Comparison of ENCODE assay signal across 8 mouse cellular contexts in the genomic region with DNA sequence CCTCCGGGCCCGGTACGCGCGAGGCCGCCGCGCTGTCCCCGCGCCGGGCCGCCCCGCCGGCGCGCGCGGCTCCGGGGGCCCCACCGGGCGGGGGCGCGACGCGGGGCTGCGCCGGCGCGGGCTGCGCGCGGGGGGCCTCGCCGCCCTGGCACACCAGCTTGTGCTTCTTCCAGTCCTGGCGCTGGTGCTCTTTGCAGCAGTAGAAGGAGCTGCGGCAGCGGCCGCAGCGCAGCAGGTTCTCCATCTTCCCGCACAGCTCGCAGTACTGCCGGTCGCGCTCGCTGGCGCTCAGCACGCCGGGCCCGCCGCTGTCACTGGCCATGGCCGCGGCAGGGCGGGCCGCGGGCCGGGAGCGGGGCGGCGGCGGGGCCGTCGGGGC. TPM values are rescaled to one million over a fixed set of nuclear protein-coding genes. Genes with fewer than 3 reads are reported as not detected.
DNase-seq lines count a peak whose midpoint lies in the region; ATAC-seq and TF ChIP-seq lines count a peak whose summit lies in the region.

No protein-coding gene starts in this region.

- H3K4me2 ChIP-seq in forebrain, embryonic 16.5 days (ENCODE audit: low read length): peak overlapping the region; percentile 94
- peak overlapping the region; percentile 88 for H3K4me2 ChIP-seq in liver, embryonic 11.5 days
- peak overlapping the region; percentile 88 for H3K4me2 ChIP-seq in neural tube, embryonic 15.5 days

- peak overlapping the region; percentile 63 for H3K4me3 ChIP-seq in spleen, adult 2 months (ENCODE audit: extremely low read depth, insufficient read depth, insufficient read length)
- H3K4me3 ChIP-seq in forebrain, embryonic 16.5 days (replicated peaks; ENCODE audit: low read length): peak overlapping the region; percentile 86
- peak overlapping the region; percentile 85 for H3K4me3 ChIP-seq in liver, embryonic 11.5 days (ENCODE audit: low read depth, low read length)
- H3K4me3 ChIP-seq in neural tube, embryonic 15.5 days (replicated peaks): peak overlapping the region; percentile 95

- TF ChIP-seq POLR2A in spleen, adult 2 months (IDR thresholded peaks at IDR 0.05; ENCODE audit: low read depth, low read length): no peak

- WGBS in spleen, adult 2 months: 1% methylated on average over 60 of the region's 62 CpGs
- WGBS in forebrain, embryonic 16.5 days: 1% methylated on average over 52 of the region's 62 CpGs
- WGBS in liver, embryonic 11.5 days: 1% methylated on average over 41 of the region's 62 CpGs
- 0% methylated on average over 33 of the region's 62 CpGs for WGBS in neural tube, embryonic 15.5 days

- peak; percentile 22; the same call in 1 of the 2 replicates for ATAC-seq in cerebellum, adult (ENCODE audit: insufficient number of reproducible peaks, low FRiP score, low TSS enrichment)
- peak; percentile 22 for ATAC-seq in forebrain, embryonic 16.5 days
- peak; percentile 26; the same call in 1 of the 2 replicates for ATAC-seq in liver, embryonic 11.5 days (replicated peaks; ENCODE audit: low FRiP score)
- ATAC-seq in neural tube, embryonic 15.5 days (ENCODE audit: low FRiP score): peak; percentile 31

- no peak for TF ChIP-seq CTCF in spleen, adult 2 months (IDR thresholded peaks at IDR 0.05; ENCODE audit: extremely low read depth, insufficient read depth, insufficient read length, insufficient replicate concordance)

- intact Hi-C loops in gastrocnemius, postnatal 36 days (cut with DNase I): loop anchor here (5.0 kb wide), 2 partner anchors 36 to 51 kb away; a partner anchor contains a TSS

- H3K4me1 ChIP-seq in spleen, adult 2 months (ENCODE audit: control insufficient read depth, insufficient read depth, insufficient read length): no peaks in the 10 kb centered on the region; the same call in 1 of the 2 replicates
- H3K4me1 ChIP-seq in forebrain, embryonic 16.5 days (replicated peaks; ENCODE audit: control insufficient read depth, insufficient read depth, low read length): peaks cover 44% of the 10 kb centered on the region
- H3K4me1 ChIP-seq in liver, embryonic 11.5 days (replicated peaks; ENCODE audit: control insufficient read depth, insufficient read depth, low read length): peaks cover 14% of the 10 kb centered on the region
- H3K4me1 ChIP-seq in neural tube, embryonic 15.5 days: peaks cover 53% of the 10 kb centered on the region

- H3K9ac ChIP-seq in forebrain, embryonic 16.5 days (replicated peaks; ENCODE audit: low read depth, low read length): peak overlapping the region; percentile 96
- H3K9ac ChIP-seq in liver, embryonic 11.5 days (ENCODE audit: low read depth, low read length): peak overlapping the region; percentile 80
- H3K9ac ChIP-seq in neural tube, embryonic 15.5 days (replicated peaks): peak overlapping the region; percentile 98

- DNase-seq in cerebellum, adult 9-11 months: no peak
- peak in 1 of 2 experiments; percentile 11 for DNase-seq in spleen, adult 2 months (ENCODE audit: low read depth in 1 of 2, low spot score in 2 of 2)
- no peak for DNase-seq in spleen, postnatal 14 days (ENCODE audit: low spot score in 2 of 2)
- peak; percentile 44 for DNase-seq in liver, embryonic 11.5 days (ENCODE audit: low spot score)
- no peak for DNase-seq in gastrocnemius, postnatal 36 days

- no peaks in the 10 kb centered on the region for H3K27me3 ChIP-seq in spleen, adult 2 months (ENCODE audit: control insufficient read depth, insufficient read depth, low read length)
- no peaks in the 10 kb centered on the region for H3K27me3 ChIP-seq in forebrain, embryonic 16.5 days (replicated peaks; ENCODE audit: control insufficient read depth, insufficient read depth, low read length)
- 0 out of 2 replicates have a peak, but pooled peaks cover 3% of the 10 kb centered on the region for H3K27me3 ChIP-seq in liver, embryonic 11.5 days (replicated peaks; ENCODE audit: control insufficient read depth, insufficient read depth, low read length)
- H3K27me3 ChIP-seq in neural tube, embryonic 15.5 days (replicated peaks): no peaks in the 10 kb centered on the region

- no peaks in the 10 kb centered on the region for H3K36me3 ChIP-seq in spleen, adult 2 months (ENCODE audit: control insufficient read depth, insufficient read depth, low read length)
- no peaks in the 10 kb centered on the region for H3K36me3 ChIP-seq in forebrain, embryonic 16.5 days (ENCODE audit: control insufficient read depth, insufficient read depth)
- H3K36me3 ChIP-seq in liver, embryonic 11.5 days (ENCODE audit: control insufficient read depth, insufficient read depth, low read length): peaks cover 2% of the 10 kb centered on the region; the same call in 1 of the 2 replicates
- no peaks in the 10 kb centered on the region for H3K36me3 ChIP-seq in neural tube, embryonic 15.5 days

- no peaks in the 10 kb centered on the region for H3K9me3 ChIP-seq in forebrain, embryonic 16.5 days (ENCODE audit: control insufficient read depth, low read length)
- no peaks in the 10 kb centered on the region for H3K9me3 ChIP-seq in liver, embryonic 11.5 days (ENCODE audit: control insufficient read depth, low read length)
- H3K9me3 ChIP-seq in neural tube, embryonic 15.5 days (replicated peaks): no peaks in the 10 kb centered on the region

- peak overlapping the region; percentile 76 for H3K27ac ChIP-seq in spleen, adult 2 months (ENCODE audit: insufficient read depth, low read length)
- H3K27ac ChIP-seq in forebrain, embryonic 16.5 days (ENCODE audit: low read length): peak overlapping the region; percentile 99
- H3K27ac ChIP-seq in liver, embryonic 11.5 days (ENCODE audit: low read depth, low read length): peak overlapping the region; percentile 94
- H3K27ac ChIP-seq in neural tube, embryonic 15.5 days (replicated peaks): peak overlapping the region; percentile 98

RNA-seq across cellular contexts. Expression of a gene that starts 0.4 kb away (rescaled TPM):
- polyA plus RNA-seq in spleen, adult 2 months (2012; rRNA removed): 12.1 and 15.2 TPM in 2 replicates
- 21.3 and 21.8 TPM in 2 replicates for polyA plus RNA-seq in forebrain, embryonic 16.5 days (2015; fragmentation: Nextera tagmentation; extraction: Ambion mirVana)
- polyA plus RNA-seq in liver, embryonic 11.5 days (2014; fragmentation: Nextera tagmentation; extraction: Ambion mirVana): 8.4 and 10.0 TPM in 2 replicates
- polyA plus RNA-seq in neural tube, embryonic 15.5 days (2015; fragmentation: Nextera tagmentation; extraction: Ambion mirVana): 15.7 and 16.4 TPM in 2 replicates
- total RNA-seq in gastrocnemius, postnatal 36 days (2021): 100 to 1,000 TPM; 140 to 151 TPM

RNA-seq across cellular contexts. Expression of a gene that starts 51.0 kb away (rescaled TPM):
- 11.2 and 14.5 TPM in 2 replicates for polyA plus RNA-seq in spleen, adult 2 months (2012; rRNA removed)
- 10.6 and 12.9 TPM in 2 replicates for polyA plus RNA-seq in forebrain, embryonic 16.5 days (2015; fragmentation: Nextera tagmentation; extraction: Ambion mirVana)
- polyA plus RNA-seq in liver, embryonic 11.5 days (2014; fragmentation: Nextera tagmentation; extraction: Ambion mirVana): 11.5 and 13.2 TPM in 2 replicates
- polyA plus RNA-seq in neural tube, embryonic 15.5 days (2015; fragmentation: Nextera tagmentation; extraction: Ambion mirVana): 7.3 and 8.1 TPM in 2 replicates
- total RNA-seq in gastrocnemius, postnatal 36 days (2021): 1 to 10 TPM; 5.0 to 6.9 TPM

RNA-seq across cellular contexts. Expression of a gene that starts 51.2 kb away (rescaled TPM):
- polyA plus RNA-seq in spleen, adult 2 months (2012; rRNA removed): 6.5 and 10.5 TPM in 2 replicates
- polyA plus RNA-seq in forebrain, embryonic 16.5 days (2015; fragmentation: Nextera tagmentation; extraction: Ambion mirVana): 15.0 and 15.2 TPM in 2 replicates
- 9.1 and 9.7 TPM in 2 replicates for polyA plus RNA-seq in liver, embryonic 11.5 days (2014; fragmentation: Nextera tagmentation; extraction: Ambion mirVana)
- polyA plus RNA-seq in neural tube, embryonic 15.5 days (2015; fragmentation: Nextera tagmentation; extraction: Ambion mirVana): 12.2 and 12.7 TPM in 2 replicates
- 1 to 10 TPM; 6.3 to 8.0 TPM for total RNA-seq in gastrocnemius, postnatal 36 days (2021)
